Comparison of ENCODE assay signal across 18 mouse cellular contexts in genomic region chr6:55578051-55578450, GRCm38 (mm10).
DNase-seq lines count a peak whose midpoint lies in the region; ATAC-seq and TF ChIP-seq lines count a peak whose summit lies in the region.
"Had no signal": no experiment of that assay in that cellular context is flagged by ENCODE, and none has a peak within 500 bp of the region (broad histone marks: within the 10 kb centered on the region; RNA-seq: fewer than 3 reads in every experiment).

No protein-coding gene starts in this region.

- no peaks in the 10 kb centered on the region for H3K27me3 ChIP-seq in hindbrain, embryonic 13.5 days
- H3K27me3 ChIP-seq in hindbrain, embryonic 10.5 days (ENCODE audit: insufficient read depth, poor library complexity, severe bottlenecking): no peaks in the 10 kb centered on the region
- no peaks in the 10 kb centered on the region for H3K27me3 ChIP-seq in neural tube, embryonic 13.5 days
- no peaks in the 10 kb centered on the region for H3K27me3 ChIP-seq in forebrain, postnatal 0 days (ENCODE audit: insufficient read depth, low read length)
- H3K27me3 ChIP-seq: heart, embryonic 15.5 days had no signal

- H3K4me1 ChIP-seq in hindbrain, embryonic 13.5 days (replicated peaks): peaks cover 27% of the 10 kb centered on the region
- peaks cover 12% of the 10 kb centered on the region for H3K4me1 ChIP-seq in hindbrain, embryonic 10.5 days (replicated peaks)
- peaks cover 23% of the 10 kb centered on the region for H3K4me1 ChIP-seq in neural tube, embryonic 13.5 days (replicated peaks)
- H3K4me1 ChIP-seq in forebrain, postnatal 0 days (ENCODE audit: insufficient read depth): peaks cover 9% of the 10 kb centered on the region
- H3K4me1 ChIP-seq: embryonic facial prominence, embryonic 10.5 days; heart, embryonic 15.5 days had no signal

- no peak for ATAC-seq in hindbrain, embryonic 13.5 days (ENCODE audit: low FRiP score)
- ATAC-seq in neural tube, embryonic 13.5 days (ENCODE audit: low read depth): no peak
- peak; percentile 59 for ATAC-seq in forebrain, postnatal 0 days
- ATAC-seq: intestine, embryonic 16.5 days had no signal

- no peak overlapping the region for H3K4me3 ChIP-seq in hindbrain, embryonic 13.5 days
- H3K4me3 ChIP-seq in hindbrain, embryonic 10.5 days: no peak overlapping the region
- H3K4me3 ChIP-seq in neural tube, embryonic 13.5 days: no peak overlapping the region
- no peak overlapping the region for H3K4me3 ChIP-seq in forebrain, postnatal 0 days (ENCODE audit: low read depth, low read length)
- H3K4me3 ChIP-seq: embryonic facial prominence, embryonic 10.5 days; heart, adult 2 months; heart, embryonic 15.5 days had no signal

- H3K36me3 ChIP-seq in hindbrain, embryonic 13.5 days: no peaks in the 10 kb centered on the region
- no peaks in the 10 kb centered on the region for H3K36me3 ChIP-seq in hindbrain, embryonic 10.5 days
- H3K36me3 ChIP-seq in neural tube, embryonic 13.5 days: no peaks in the 10 kb centered on the region
- no peaks in the 10 kb centered on the region for H3K36me3 ChIP-seq in forebrain, postnatal 0 days (ENCODE audit: insufficient read depth)
- H3K36me3 ChIP-seq: embryonic facial prominence, embryonic 10.5 days; heart, embryonic 15.5 days had no signal

- peak overlapping the region; percentile 91 for H3K27ac ChIP-seq in hindbrain, embryonic 13.5 days
- H3K27ac ChIP-seq in hindbrain, embryonic 10.5 days: no peak overlapping the region
- peak overlapping the region; percentile 89 for H3K27ac ChIP-seq in neural tube, embryonic 13.5 days (replicated peaks)
- H3K27ac ChIP-seq in forebrain, postnatal 0 days (ENCODE audit: low read depth, low read length): peak overlapping the region; percentile 83
- H3K27ac ChIP-seq: embryonic facial prominence, embryonic 10.5 days; heart, adult 2 months; heart, embryonic 15.5 days had no signal

- no peak overlapping the region for H3K4me2 ChIP-seq in hindbrain, embryonic 13.5 days
- H3K4me2 ChIP-seq in neural tube, embryonic 13.5 days: no peak overlapping the region
- no peak overlapping the region for H3K4me2 ChIP-seq in forebrain, postnatal 0 days (ENCODE audit: low read depth)
- H3K4me2 ChIP-seq: heart, embryonic 11.5 days; heart, embryonic 15.5 days had no signal

- DNase-seq in hindbrain, embryonic 10.5 days (ENCODE audit: low spot score): no peak
- DNase-seq in neural tube, embryonic 10.5 days (ENCODE audit: extremely low spot score, low spot score): no peak
- DNase-seq in forebrain, postnatal 0 days: no peak
- DNase-seq in cerebellum, postnatal 36 days: no peak
- DNase-seq: adrenal gland, adult 2 months; adrenal gland, postnatal 25 days; cerebellum, adult 11 months; cerebellum, adult 9-11 months; gastrocnemius, postnatal 14 days; heart, adult 2 months; heart, postnatal 14 days; kidney, adult 2 months had no signal

- 100% methylated on average over 1 of the region's 1 CpGs for WGBS in hindbrain, embryonic 13.5 days
- WGBS in hindbrain, embryonic 10.5 days: 93% methylated on average over 1 of the region's 1 CpGs
- 90% methylated on average over 1 of the region's 1 CpGs for WGBS in neural tube, embryonic 13.5 days
- 64% methylated on average over 1 of the region's 1 CpGs for WGBS in forebrain, postnatal 0 days

- H3K9me3 ChIP-seq in hindbrain, embryonic 13.5 days: no peaks in the 10 kb centered on the region
- H3K9me3 ChIP-seq in hindbrain, embryonic 10.5 days: no peaks in the 10 kb centered on the region
- H3K9me3 ChIP-seq in neural tube, embryonic 13.5 days: no peaks in the 10 kb centered on the region
- no peaks in the 10 kb centered on the region for H3K9me3 ChIP-seq in forebrain, postnatal 0 days (ENCODE audit: low read length)
- H3K9me3 ChIP-seq: embryonic facial prominence, embryonic 10.5 days; heart, embryonic 15.5 days had no signal

- no peak for TF ChIP-seq CTCF in forebrain, postnatal 0 days (IDR thresholded peaks at IDR 0.05; ENCODE audit: low read depth)

- H3K9ac ChIP-seq in hindbrain, embryonic 13.5 days: no peak overlapping the region
- H3K9ac ChIP-seq in neural tube, embryonic 13.5 days: no peak overlapping the region
- H3K9ac ChIP-seq in forebrain, postnatal 0 days: no peak overlapping the region
- H3K9ac ChIP-seq: heart, embryonic 15.5 days had no signal
